Comparison of ENCODE assay signal across 8 mouse cellular contexts in the genomic region with DNA sequence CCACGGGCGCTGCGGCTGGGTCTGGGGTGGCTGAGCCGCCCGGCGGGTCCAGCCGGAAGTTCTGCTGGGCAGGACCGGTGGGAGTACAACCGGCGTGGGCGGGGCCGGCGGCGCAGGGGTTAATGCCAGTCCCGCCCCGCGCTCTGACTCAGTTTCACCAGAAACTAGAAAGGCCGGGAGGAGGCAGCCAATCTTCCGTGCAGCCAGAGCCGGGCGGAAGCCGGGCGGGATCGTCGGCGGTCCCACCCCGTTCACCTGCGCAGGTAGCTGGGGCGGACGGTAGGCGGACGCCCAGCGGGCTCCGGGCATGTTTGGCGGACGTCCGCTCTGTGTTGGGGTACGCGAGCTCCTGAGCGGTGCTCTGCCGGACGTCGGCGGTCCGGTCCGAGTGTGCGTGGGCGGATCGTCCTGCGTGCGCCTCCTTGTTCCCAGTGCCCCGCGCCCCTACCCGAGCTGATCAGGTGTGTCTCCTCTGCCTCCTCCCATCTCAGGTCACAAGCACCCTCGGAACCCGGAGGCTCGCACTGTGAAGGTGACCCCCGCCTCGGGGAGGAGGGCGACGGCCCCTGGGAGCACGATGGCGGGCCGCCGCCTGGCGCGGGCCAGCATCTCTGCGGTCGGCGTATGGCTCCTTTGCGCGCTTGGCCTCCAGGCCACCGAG. TPM values are rescaled to one million over a fixed set of nuclear protein-coding genes. Genes with fewer than 3 reads are reported as not detected.
DNase-seq lines count a peak whose midpoint lies in the region; ATAC-seq lines count a peak whose summit lies in the region.

Spint1 (plus strand) TSS at position 153 of the 661 bp plus-strand sequence.

- no peaks in the 10 kb centered on the region for H3K9me3 ChIP-seq in forebrain, embryonic 12.5 days
- H3K9me3 ChIP-seq in kidney, embryonic 15.5 days (replicated peaks) = no peaks in the 10 kb centered on the region

- no peak for ATAC-seq in forebrain, embryonic 12.5 days (ENCODE audit: low FRiP score)
- ATAC-seq in kidney, embryonic 15.5 days (replicated peaks; ENCODE audit: low FRiP score) = peak; percentile 73

- DNase-seq in thymus, postnatal 4 days = peak; percentile 20
- no peak for DNase-seq in thymus, postnatal 25 days
- DNase-seq in lung, postnatal 25 days (ENCODE audit: low spot score) = peak; percentile 57
- DNase-seq in urinary bladder, adult 2 months (ENCODE audit: low spot score) = peak; percentile 80
- no peak for DNase-seq in left cerebral cortex, adult 8-10 months (ENCODE audit: low spot score in 2 of 2)
- DNase-seq in layer of hippocampus, adult 18-20 months (ENCODE audit: low spot score in 2 of 2) = no peak

- peaks cover 14% of the 10 kb centered on the region for H3K4me1 ChIP-seq in forebrain, embryonic 12.5 days
- peaks cover 23% of the 10 kb centered on the region for H3K4me1 ChIP-seq in kidney, embryonic 15.5 days

- no peaks in the 10 kb centered on the region for H3K36me3 ChIP-seq in forebrain, embryonic 12.5 days (replicated peaks)
- no peaks in the 10 kb centered on the region for H3K36me3 ChIP-seq in kidney, embryonic 15.5 days

- H3K9ac ChIP-seq in forebrain, embryonic 12.5 days = peak within 1 kb of the TSS; percentile 40; the same call in 1 of the 2 replicates
- H3K9ac ChIP-seq in kidney, embryonic 15.5 days = peak within 1 kb of the TSS; percentile 48

- H3K27ac ChIP-seq in forebrain, embryonic 12.5 days = no peak within 1 kb of the TSS
- peak within 1 kb of the TSS; percentile 82 for H3K27ac ChIP-seq in kidney, embryonic 15.5 days

- H3K27me3 ChIP-seq in forebrain, embryonic 12.5 days = peaks cover 74% of the 10 kb centered on the region
- H3K27me3 ChIP-seq in kidney, embryonic 15.5 days = peaks cover 50% of the 10 kb centered on the region

- under 1% methylated on average over 69 of the region's 73 CpGs for WGBS in forebrain, embryonic 12.5 days
- WGBS in kidney, embryonic 15.5 days = under 1% methylated on average over 73 of the region's 73 CpGs

- peak within 1 kb of the TSS; percentile 44 for H3K4me3 ChIP-seq in forebrain, embryonic 12.5 days (replicated peaks)
- H3K4me3 ChIP-seq in kidney, embryonic 15.5 days (replicated peaks) = peak within 1 kb of the TSS; percentile 63

- peak within 1 kb of the TSS; percentile 62 for H3K4me2 ChIP-seq in forebrain, embryonic 12.5 days
- H3K4me2 ChIP-seq in kidney, embryonic 15.5 days = peak within 1 kb of the TSS; percentile 93

RNA-seq across cellular contexts. Expression of gene Spint1, which starts in this region (rescaled TPM):
- 2.0 and 2.1 TPM in 2 replicates for polyA plus RNA-seq in forebrain, embryonic 12.5 days (2016; fragmentation: Nextera tagmentation; extraction: Ambion mirVana)
- polyA plus RNA-seq in kidney, embryonic 15.5 days (2015; fragmentation: Nextera tagmentation; extraction: Ambion mirVana) = 34.3 and 34.7 TPM in 2 replicates
- 157 and 160 TPM in 2 replicates for polyA plus RNA-seq in urinary bladder, adult 2 months (2012; rRNA removed)
- total RNA-seq in left cerebral cortex, adult 8-10 months (2022) = 1 to 10 TPM; 2.0 to 3.7 (median 3.2) TPM
- total RNA-seq in layer of hippocampus, adult 18-20 months (2021) = 1 to 10 TPM; 2.0 to 2.3 TPM

Comparison
In these comparisons a context has a peak if more than half of its experiments do, and no peak if none do; other contexts are left out.
1. RNA of gene Spint1 (polyA plus RNA-seq): 157 to 160 TPM in urinary bladder, adult 2 months and 34.3 to 34.7 TPM in kidney, embryonic 15.5 days; 2.0 to 2.1 TPM in forebrain, embryonic 12.5 days; every median in the first group is over 10 times any median in the second.
2. DNase-seq: peak in thymus, postnatal 4 days (single experiment), lung, postnatal 25 days (single experiment) and urinary bladder, adult 2 months (single experiment); none in thymus, postnatal 25 days (single experiment), left cerebral cortex, adult 8-10 months (0 of 2) and layer of hippocampus, adult 18-20 months (0 of 2).